Mouse (Mus musculus): ENCODE measurements at regions not wholly inside any gene's neighbourhood (a gene's known extent, or its start where the extent isn't known, plus 50 kb on each side); places are given as distances from the start of the nearest gene placed in this dataset.

- Histone ChIP-seq H3K4me1 (ENCODE audit: control insufficient read depth, insufficient read depth, low read length) (no peaks in the 10 kb centered on the region; the same call in 1 of the 2 replicates), H3K27me3 (ENCODE audit: control insufficient read depth, insufficient read depth, low read length) (no peaks in the 10 kb centered on the region), H3K4me2 (no peak overlapping the region), H3K27ac (ENCODE audit: low read depth, low read length) (no peak overlapping the region), H3K9ac (ENCODE audit: low read length) (no peak overlapping the region), H3K9me3 (ENCODE audit: control insufficient read depth, low read length) (no peaks in the 10 kb centered on the region), H3K36me3 (ENCODE audit: control insufficient read depth, insufficient read depth, low read length) (no peaks in the 10 kb centered on the region), H3K4me3 (ENCODE audit: low read depth, low read length) (no peak overlapping the region)
- peak; percentile 52; the same call in 1 of the 2 replicates for ATAC-seq (ENCODE audit: low FRiP score)
- 56% methylated on average over 3 of the region's 3 CpGs for WGBS
- DNase-seq (ENCODE audit: low spot score, missing footprints) = peak; percentile 94
Observed at GRCm38 (mm10) chr4:35417866-35418265, 191.9 kb upstream of the C9orf72 start.

DNA sequence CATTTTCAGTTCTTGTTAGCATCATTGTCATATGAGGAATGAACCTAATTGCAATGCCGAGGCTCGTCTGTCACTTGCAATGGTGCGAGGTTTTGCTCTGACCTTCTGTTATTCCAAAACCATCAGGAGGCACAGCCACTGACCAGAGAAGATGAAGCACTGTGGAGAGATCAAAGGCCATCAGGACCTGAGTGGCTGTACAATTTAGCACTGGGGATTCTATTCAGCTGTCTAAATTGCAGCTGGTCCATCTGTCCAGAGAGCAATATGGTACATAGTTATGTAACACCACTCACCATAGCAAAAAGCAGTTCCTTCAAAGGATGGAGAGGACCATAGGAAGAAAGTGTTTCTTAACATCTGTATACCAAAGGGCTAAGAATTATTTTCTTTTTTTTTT is 187.5 kb upstream of the C9orf72 start:
- Histone ChIP-seq H3K4me3 (ENCODE audit: low read depth, low read length) (no peak overlapping the region), H3K9me3 (ENCODE audit: control insufficient read depth, low read length) (no peaks in the 10 kb centered on the region), H3K27ac (ENCODE audit: low read depth, low read length) (no peak overlapping the region), H3K9ac (ENCODE audit: low read length) (no peak overlapping the region), H3K27me3 (ENCODE audit: control insufficient read depth, insufficient read depth, low read length) (no peaks in the 10 kb centered on the region), H3K36me3 (ENCODE audit: control insufficient read depth, insufficient read depth, low read length) (no peaks in the 10 kb centered on the region), H3K4me2 (no peak overlapping the region), H3K4me1 (ENCODE audit: control insufficient read depth, insufficient read depth, low read length) (no peaks in the 10 kb centered on the region; the same call in 1 of the 2 replicates)
- ATAC-seq (ENCODE audit: low FRiP score) (peak; percentile 65), DNase-seq (ENCODE audit: low spot score, missing footprints) (no peak)
- 37% methylated on average over 3 of the region's 3 CpGs for WGBS

- H3K36me3 ChIP-seq (ENCODE audit: control insufficient read depth, insufficient read depth, low read length) = no peaks in the 10 kb centered on the region
- no peak overlapping the region for H3K27ac ChIP-seq (ENCODE audit: low read depth, low read length)
- no peak overlapping the region for H3K9ac ChIP-seq (ENCODE audit: low read length)
- DNase-seq (ENCODE audit: low spot score, missing footprints) = no peak
- H3K4me3 ChIP-seq (ENCODE audit: low read depth, low read length) = no peak overlapping the region
- H3K27me3 ChIP-seq (ENCODE audit: control insufficient read depth, insufficient read depth, low read length) = no peaks in the 10 kb centered on the region
- 63% methylated on average over 7 of the region's 7 CpGs for WGBS
- ATAC-seq (ENCODE audit: low FRiP score) = no peak
- no peaks in the 10 kb centered on the region for H3K9me3 ChIP-seq (ENCODE audit: control insufficient read depth, low read length)
- no peak overlapping the region for H3K4me2 ChIP-seq
- H3K4me1 ChIP-seq (ENCODE audit: control insufficient read depth, insufficient read depth, low read length) = no peaks in the 10 kb centered on the region
Observed at GRCm38 (mm10) chr4:35405301-35406006, 179.5 kb upstream of the C9orf72 start.

DNA sequence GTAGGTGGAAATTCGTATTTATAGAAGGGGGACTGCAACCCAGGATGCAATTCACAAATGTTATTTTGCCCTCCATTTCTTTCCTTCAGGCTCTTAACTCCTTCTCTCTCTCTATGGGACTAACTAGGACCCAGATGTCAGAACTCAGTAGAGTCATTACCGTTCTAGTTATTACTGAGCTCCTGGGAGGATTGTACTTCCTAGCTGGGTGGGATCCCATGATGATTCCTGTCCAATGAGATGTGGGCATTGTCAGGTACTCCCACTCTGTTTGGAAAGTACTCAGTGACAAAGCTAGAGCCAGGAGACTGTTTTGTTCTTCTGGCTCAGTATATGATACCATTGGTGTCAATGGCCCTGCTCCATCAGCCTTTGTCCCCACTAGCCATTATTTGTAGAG is 178.1 kb upstream of the C9orf72 start:
- Histone ChIP-seq H3K9ac (ENCODE audit: low read length) (no peak overlapping the region), H3K9me3 (ENCODE audit: control insufficient read depth, low read length) (no peaks in the 10 kb centered on the region)
- WGBS = 86% methylated on average over 2 of the region's 2 CpGs

DNA sequence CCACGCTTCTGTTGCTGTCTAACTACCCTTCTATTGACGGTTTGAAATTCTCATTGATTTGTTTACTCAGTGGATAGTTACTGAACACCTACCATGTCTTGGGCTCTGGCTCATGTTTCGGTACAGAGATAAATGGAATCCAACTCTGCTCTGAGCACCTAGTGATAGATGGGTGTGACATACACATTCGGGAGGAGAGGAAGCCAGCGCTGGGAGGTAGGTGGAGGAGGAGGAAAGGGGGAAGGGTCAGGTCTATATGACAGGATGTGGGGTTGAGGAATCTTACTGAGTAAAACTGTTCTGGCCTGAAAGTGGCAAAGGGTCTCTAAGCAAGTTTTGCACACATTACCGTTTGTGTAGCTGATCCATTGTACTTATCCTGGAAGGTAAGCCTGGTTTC is 177.6 kb upstream of the C9orf72 start:
- DNase-seq (ENCODE audit: low spot score, missing footprints) = no peak
- 87% methylated on average over 6 of the region's 6 CpGs for WGBS
- Histone ChIP-seq H3K9me3 (ENCODE audit: control insufficient read depth, low read length) (no peaks in the 10 kb centered on the region), H3K4me1 (ENCODE audit: control insufficient read depth, insufficient read depth, low read length) (no peaks in the 10 kb centered on the region), H3K27me3 (ENCODE audit: control insufficient read depth, insufficient read depth, low read length) (no peaks in the 10 kb centered on the region), H3K36me3 (ENCODE audit: control insufficient read depth, insufficient read depth, low read length) (no peaks in the 10 kb centered on the region), H3K4me2 (no peak overlapping the region), H3K27ac (ENCODE audit: low read depth, low read length) (no peak overlapping the region), H3K9ac (ENCODE audit: low read length) (no peak overlapping the region), H3K4me3 (ENCODE audit: low read depth, low read length) (no peak overlapping the region)
- ATAC-seq (ENCODE audit: low FRiP score) = no peak

More for the DNA sequence above, 178.1 kb upstream of the C9orf72 start:
- H3K27me3 ChIP-seq (ENCODE audit: control insufficient read depth, insufficient read depth, low read length) = no peaks in the 10 kb centered on the region
- no peaks in the 10 kb centered on the region for H3K4me1 ChIP-seq (ENCODE audit: control insufficient read depth, insufficient read depth, low read length)
- no peak overlapping the region for H3K4me2 ChIP-seq
- DNase-seq (ENCODE audit: low spot score, missing footprints) = no peak
- H3K36me3 ChIP-seq (ENCODE audit: control insufficient read depth, insufficient read depth, low read length) = no peaks in the 10 kb centered on the region
- H3K27ac ChIP-seq (ENCODE audit: low read depth, low read length) = no peak overlapping the region
- no peak for ATAC-seq (ENCODE audit: low FRiP score)
- H3K4me3 ChIP-seq (ENCODE audit: low read depth, low read length) = no peak overlapping the region

GRCm38 (mm10) chr4:35402376-35403133 is 176.6 kb upstream of the C9orf72 start:
- 84% methylated on average over 9 of the region's 9 CpGs for WGBS
- Histone ChIP-seq H3K27me3 (ENCODE audit: control insufficient read depth, insufficient read depth, low read length) (no peaks in the 10 kb centered on the region), H3K9ac (ENCODE audit: low read length) (no peak overlapping the region), H3K9me3 (ENCODE audit: control insufficient read depth, low read length) (no peaks in the 10 kb centered on the region), H3K27ac (ENCODE audit: low read depth, low read length) (no peak overlapping the region), H3K36me3 (ENCODE audit: control insufficient read depth, insufficient read depth, low read length) (no peaks in the 10 kb centered on the region), H3K4me3 (ENCODE audit: low read depth, low read length) (no peak overlapping the region), H3K4me1 (ENCODE audit: control insufficient read depth, insufficient read depth, low read length) (no peaks in the 10 kb centered on the region), H3K4me2 (no peak overlapping the region)
- ATAC-seq (ENCODE audit: low FRiP score) = no peak
- no peak for DNase-seq (ENCODE audit: low spot score, missing footprints)

DNA sequence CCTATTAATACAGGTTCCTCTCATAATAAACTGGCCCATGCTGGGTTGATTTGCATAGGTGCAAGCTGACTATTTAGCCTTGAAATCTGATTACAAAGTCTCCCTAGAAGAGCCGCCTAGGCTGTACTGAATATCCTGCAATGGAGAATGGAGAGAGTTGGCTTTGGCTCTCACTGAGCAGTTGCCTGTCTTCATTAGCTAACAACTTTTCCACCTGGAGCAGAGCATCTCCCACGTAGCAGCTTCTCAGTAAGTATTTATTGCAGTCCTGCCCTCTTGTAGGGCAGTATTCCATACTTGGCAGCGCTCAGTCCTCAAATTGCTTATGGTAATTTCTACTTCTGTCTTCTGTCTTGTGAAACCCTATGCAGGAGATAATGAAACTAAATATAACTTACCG is 175.8 kb upstream of the C9orf72 start:
- no peak for DNase-seq (ENCODE audit: low spot score, missing footprints)
- Histone ChIP-seq H3K27ac (ENCODE audit: low read depth, low read length) (no peak overlapping the region), H3K4me3 (ENCODE audit: low read depth, low read length) (no peak overlapping the region), H3K9ac (ENCODE audit: low read length) (no peak overlapping the region), H3K36me3 (ENCODE audit: control insufficient read depth, insufficient read depth, low read length) (no peaks in the 10 kb centered on the region), H3K9me3 (ENCODE audit: control insufficient read depth, low read length) (no peaks in the 10 kb centered on the region), H3K4me1 (ENCODE audit: control insufficient read depth, insufficient read depth, low read length) (no peaks in the 10 kb centered on the region), H3K27me3 (ENCODE audit: control insufficient read depth, insufficient read depth, low read length) (no peaks in the 10 kb centered on the region), H3K4me2 (no peak overlapping the region)
- WGBS = 82% methylated on average over 4 of the region's 4 CpGs
- ATAC-seq (ENCODE audit: low FRiP score) = no peak

DNA sequence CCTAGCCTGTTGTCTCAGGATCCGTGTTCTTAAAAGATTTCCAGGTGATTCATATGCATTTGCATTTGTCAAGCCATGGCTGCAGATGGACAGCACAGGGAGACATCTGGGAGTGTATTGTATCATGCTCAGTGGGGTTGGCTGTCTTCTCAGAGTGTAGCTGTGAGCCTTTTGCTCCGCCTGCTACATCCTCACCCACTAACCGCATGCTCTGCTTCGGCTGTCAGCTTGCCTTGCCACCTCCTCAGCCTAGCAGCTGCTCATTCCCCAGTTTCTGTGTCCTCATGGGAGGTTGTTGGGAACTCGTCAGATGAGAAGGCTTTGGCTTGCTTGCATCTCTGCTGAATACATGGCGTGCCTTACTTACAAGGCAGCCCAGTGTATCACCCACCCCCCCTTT is 174.5 kb upstream of the C9orf72 start:
- Histone ChIP-seq H3K9ac (ENCODE audit: low read length) (no peak overlapping the region), H3K9me3 (ENCODE audit: control insufficient read depth, low read length) (no peaks in the 10 kb centered on the region), H3K4me2 (no peak overlapping the region), H3K4me3 (ENCODE audit: low read depth, low read length) (no peak overlapping the region), H3K27me3 (ENCODE audit: control insufficient read depth, insufficient read depth, low read length) (no peaks in the 10 kb centered on the region), H3K36me3 (ENCODE audit: control insufficient read depth, insufficient read depth, low read length) (no peaks in the 10 kb centered on the region), H3K27ac (ENCODE audit: low read depth, low read length) (no peak overlapping the region), H3K4me1 (ENCODE audit: control insufficient read depth, insufficient read depth, low read length) (no peaks in the 10 kb centered on the region)
- ATAC-seq (ENCODE audit: low FRiP score) = no peak
- no peak for DNase-seq (ENCODE audit: low spot score, missing footprints)
- whole genome bisulfite sequencing = 84% methylated on average over 6 of the region's 6 CpGs

- no peak overlapping the region for H3K4me2 ChIP-seq
- no peak overlapping the region for H3K27ac ChIP-seq (ENCODE audit: low read depth, low read length)
- H3K36me3 ChIP-seq (ENCODE audit: control insufficient read depth, insufficient read depth, low read length) = no peaks in the 10 kb centered on the region
- no peak overlapping the region for H3K9ac ChIP-seq (ENCODE audit: low read length)
- WGBS = 87% methylated on average over 5 of the region's 5 CpGs
- ATAC-seq (ENCODE audit: low FRiP score) = peak; percentile 22
- no peaks in the 10 kb centered on the region for H3K9me3 ChIP-seq (ENCODE audit: control insufficient read depth, low read length)
- peaks cover 2% of the 10 kb centered on the region; the same call in 1 of the 2 replicates for H3K4me1 ChIP-seq (ENCODE audit: control insufficient read depth, insufficient read depth, low read length)
- no peaks in the 10 kb centered on the region for H3K27me3 ChIP-seq (ENCODE audit: control insufficient read depth, insufficient read depth, low read length)
- DNase-seq (ENCODE audit: low spot score, missing footprints) = no peak
- no peak overlapping the region for H3K4me3 ChIP-seq (ENCODE audit: low read depth, low read length)
Observed at GRCm38 (mm10) chr4:35395583-35395877, 169.6 kb upstream of the C9orf72 start.

Data from midbrain, embryonic 11.5 days (tissue).